Mouse (Mus musculus): ENCODE data around the gene Ube2ql1. TPM values are rescaled to one million over a fixed set of nuclear protein-coding genes. Genes with fewer than 3 reads are reported as not detected.
A peak's percentile ranks its signal among the peaks of the same experiment; 100 is the strongest.

Ube2ql1 gene
- polyA plus RNA-seq (2016; fragmentation: Nextera tagmentation; extraction: Ambion mirVana): 0.54 and 0.70 TPM in 2 replicates

DNA sequence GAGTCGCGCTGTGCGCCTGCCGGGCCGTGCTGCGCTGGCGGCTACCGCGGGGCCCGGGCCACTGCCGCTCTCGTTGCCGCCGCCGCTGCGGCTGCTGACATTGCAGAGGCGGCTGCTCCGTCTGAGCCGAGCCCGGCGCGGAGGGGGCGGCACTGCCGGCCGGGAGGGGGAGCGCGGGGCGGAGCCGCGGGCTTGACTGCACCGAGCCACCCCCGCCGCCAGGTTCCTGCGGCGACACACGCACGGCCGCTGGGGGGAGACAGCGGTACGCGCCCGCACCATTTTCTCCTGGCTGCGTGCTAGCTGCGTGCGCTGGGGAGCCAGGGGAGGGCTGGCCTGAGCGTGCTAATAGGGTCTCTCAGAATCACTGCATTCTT, at the start of gene Ube2ql1:
Gene Ube2ql1, minus strand, starts transcription at position 131 of the 377 bp plus-strand sequence.
- under 1% methylated on average over 31 of the region's 46 CpGs for WGBS
- Histone ChIP-seq H3K4me1 (replicated peaks) (peaks cover 12% of the 10 kb centered on the region), H3K9ac (peak within 1 kb of the TSS; percentile 81), H3K27me3 (replicated peaks) (peaks cover 51% of the 10 kb centered on the region), H3K4me2 (peak within 1 kb of the TSS; percentile 99), H3K36me3 (no peaks in the 10 kb centered on the region), H3K9me3 (replicated peaks) (no peaks in the 10 kb centered on the region), H3K4me3 (peak within 1 kb of the TSS; percentile 66), H3K27ac (ENCODE audit: poor library complexity, severe bottlenecking) (no peak within 1 kb of the TSS)
- ATAC-seq (ENCODE audit: insufficient number of reproducible peaks, low FRiP score): peak; percentile 90

DNA sequence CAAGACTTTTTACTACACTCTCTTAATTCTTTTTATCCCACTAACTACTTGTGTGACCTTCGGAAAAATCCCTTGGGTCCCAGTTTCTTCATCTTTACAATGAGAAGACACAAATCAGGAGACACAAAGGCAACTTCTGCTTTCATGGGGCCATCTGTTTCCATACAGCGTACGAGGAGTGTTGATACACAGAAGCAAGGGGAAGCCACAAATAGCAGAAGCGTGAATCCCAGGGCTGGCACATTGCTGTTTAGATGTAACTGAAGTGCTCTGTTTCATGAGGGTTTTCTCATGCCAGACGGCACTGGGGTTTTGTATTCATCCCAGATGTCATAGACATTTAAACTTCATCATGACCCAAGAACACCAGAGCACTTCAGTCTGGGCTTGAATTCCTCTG, 49.0 kb upstream of the Ube2ql1 start:
- Histone ChIP-seq H3K4me3 (no peak overlapping the region), H3K27ac (ENCODE audit: poor library complexity, severe bottlenecking) (no peak overlapping the region), H3K36me3 (no peaks in the 10 kb centered on the region), H3K4me1 (replicated peaks) (no peaks in the 10 kb centered on the region), H3K4me2 (no peak overlapping the region), H3K27me3 (replicated peaks) (no peaks in the 10 kb centered on the region), H3K9me3 (replicated peaks) (no peaks in the 10 kb centered on the region), H3K9ac (no peak overlapping the region)
- no peak for ATAC-seq (ENCODE audit: insufficient number of reproducible peaks, low FRiP score)
- WGBS: 73% methylated on average over 5 of the region's 5 CpGs

DNA sequence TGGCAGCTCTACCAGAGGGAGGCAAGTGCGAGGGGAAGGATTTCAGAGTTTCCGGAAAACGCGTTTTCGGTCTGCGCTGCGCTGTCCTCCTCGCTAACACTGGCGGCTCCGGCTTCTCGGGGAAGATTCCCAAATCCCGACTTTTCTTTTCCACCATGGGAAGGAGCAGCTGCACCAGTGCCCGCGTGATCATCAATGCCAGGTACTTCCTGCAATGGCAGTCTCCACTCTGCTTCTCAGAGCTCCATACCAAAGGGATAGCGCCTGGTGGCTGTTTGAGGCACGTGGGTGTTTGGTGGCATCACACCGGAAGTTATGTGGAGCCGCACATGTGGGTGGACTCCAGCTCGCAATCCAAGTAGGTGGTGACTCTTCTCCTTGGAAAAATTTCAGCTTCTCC, 38.5 kb upstream of the Ube2ql1 start:
- H3K4me1 ChIP-seq (replicated peaks): no peaks in the 10 kb centered on the region
- no peak overlapping the region for H3K4me3 ChIP-seq
- no peak for ATAC-seq (ENCODE audit: insufficient number of reproducible peaks, low FRiP score)
- no peaks in the 10 kb centered on the region for H3K9me3 ChIP-seq (replicated peaks)
- WGBS: 79% methylated on average over 19 of the region's 19 CpGs
- no peaks in the 10 kb centered on the region for H3K36me3 ChIP-seq
- no peaks in the 10 kb centered on the region for H3K27me3 ChIP-seq (replicated peaks)
- H3K9ac ChIP-seq: no peak overlapping the region
- H3K27ac ChIP-seq (ENCODE audit: poor library complexity, severe bottlenecking): no peak overlapping the region
- H3K4me2 ChIP-seq: no peak overlapping the region

DNA sequence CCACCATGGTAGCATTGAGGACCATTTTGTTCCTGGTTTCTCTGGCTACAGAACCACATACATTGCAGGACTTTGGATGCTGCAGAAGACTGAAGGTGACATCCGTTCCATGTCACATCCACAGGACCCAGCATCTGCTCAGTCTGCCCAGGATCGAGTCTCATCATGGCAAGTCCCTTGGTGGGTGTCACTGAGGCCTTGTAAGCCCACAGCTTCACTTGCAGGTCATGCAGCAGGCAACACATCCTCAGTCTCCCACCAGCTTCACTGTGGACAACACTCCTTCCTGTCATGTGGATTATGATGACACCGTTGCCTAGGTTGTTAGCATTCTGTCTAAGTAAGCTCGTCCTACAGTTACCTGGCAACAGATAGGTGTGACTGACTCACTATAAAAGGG, 32.7 kb upstream of the Ube2ql1 start:
- Histone ChIP-seq H3K36me3 (no peaks in the 10 kb centered on the region), H3K4me3 (no peak overlapping the region), H3K27me3 (replicated peaks) (no peaks in the 10 kb centered on the region), H3K4me2 (no peak overlapping the region), H3K9me3 (replicated peaks) (peaks cover 6% of the 10 kb centered on the region; the same call in 1 of the 2 replicates), H3K4me1 (replicated peaks) (no peaks in the 10 kb centered on the region), H3K27ac (ENCODE audit: poor library complexity, severe bottlenecking) (no peak overlapping the region), H3K9ac (no peak overlapping the region)
- WGBS: 76% methylated on average over 4 of the region's 4 CpGs
- no peak for ATAC-seq (ENCODE audit: insufficient number of reproducible peaks, low FRiP score)

DNA sequence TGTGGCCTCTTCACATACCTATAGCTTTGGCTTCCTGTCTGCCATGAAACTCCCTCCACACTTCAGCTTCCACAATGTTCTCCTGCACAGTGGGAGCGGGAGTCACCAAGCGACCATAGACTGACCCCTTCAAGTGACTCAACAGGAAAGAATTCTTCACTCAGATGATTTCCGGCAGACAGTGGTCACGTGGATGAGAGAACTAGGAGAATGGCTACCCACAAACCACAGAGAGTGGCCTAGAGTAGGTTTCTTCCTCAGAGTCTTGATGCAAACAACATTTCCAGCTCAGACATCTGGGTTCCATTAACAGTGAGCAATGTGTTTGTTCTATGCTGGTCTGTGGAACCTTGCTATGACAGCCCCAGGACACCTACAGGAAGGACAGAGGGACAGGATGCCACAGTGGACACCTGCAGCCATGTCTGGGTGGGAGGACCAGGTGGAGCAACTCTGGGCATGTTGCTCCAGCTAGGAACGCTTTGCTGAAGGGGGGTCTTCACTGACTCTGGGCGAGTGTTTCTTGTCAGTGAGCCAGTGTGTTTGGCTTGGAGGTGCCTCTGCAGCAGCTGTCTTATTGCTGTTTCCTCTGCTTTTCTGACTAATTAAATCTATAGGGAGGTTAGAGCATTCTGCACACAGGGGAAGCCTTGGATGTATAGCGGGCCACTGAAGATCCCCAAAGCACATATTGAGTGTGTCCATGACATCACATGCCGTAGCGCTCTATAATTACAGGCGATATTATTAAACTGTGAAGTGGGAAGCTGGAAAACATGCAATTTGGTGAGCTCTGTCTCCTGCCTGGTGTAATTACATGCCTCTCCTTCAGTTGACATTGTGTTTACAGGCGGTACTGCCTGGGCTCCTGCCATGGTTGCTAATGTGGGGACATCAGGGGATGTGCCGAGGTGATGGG, 31.1 kb upstream of the Ube2ql1 start:
- Histone ChIP-seq H3K9me3 (replicated peaks) (peaks cover 6% of the 10 kb centered on the region; the same call in 1 of the 2 replicates), H3K4me1 (replicated peaks) (no peaks in the 10 kb centered on the region), H3K9ac (no peak overlapping the region), H3K27ac (ENCODE audit: poor library complexity, severe bottlenecking) (no peak overlapping the region), H3K4me3 (no peak overlapping the region), H3K36me3 (no peaks in the 10 kb centered on the region), H3K4me2 (no peak overlapping the region), H3K27me3 (replicated peaks) (no peaks in the 10 kb centered on the region)
- no peak for ATAC-seq (ENCODE audit: insufficient number of reproducible peaks, low FRiP score)
- 72% methylated on average over 12 of the region's 12 CpGs for WGBS

DNA sequence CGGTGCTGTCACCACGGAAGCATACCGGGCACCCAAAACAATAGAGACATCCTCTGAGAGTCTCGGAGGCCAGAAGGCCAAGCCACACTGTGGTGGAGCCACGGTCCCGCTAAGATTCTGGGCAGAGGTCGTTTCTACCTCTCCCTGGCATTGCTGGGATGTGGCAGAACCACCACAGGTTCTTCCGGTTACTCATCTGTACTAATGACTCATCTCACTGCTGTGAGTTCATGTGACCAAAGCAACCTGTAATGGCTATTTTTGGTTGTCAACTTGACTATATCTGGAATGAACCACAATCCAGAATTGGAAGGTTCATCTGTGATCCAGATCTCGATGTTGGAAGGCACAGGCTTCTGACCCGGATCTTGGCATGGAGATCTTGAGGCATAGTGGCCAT, 28.5 kb upstream of the Ube2ql1 start:
- Histone ChIP-seq H3K27ac (ENCODE audit: poor library complexity, severe bottlenecking) (no peak overlapping the region), H3K4me1 (replicated peaks) (no peaks in the 10 kb centered on the region), H3K4me2 (no peak overlapping the region), H3K4me3 (no peak overlapping the region), H3K36me3 (no peaks in the 10 kb centered on the region), H3K27me3 (replicated peaks) (no peaks in the 10 kb centered on the region), H3K9me3 (replicated peaks) (peaks cover 6% of the 10 kb centered on the region; the same call in 1 of the 2 replicates), H3K9ac (no peak overlapping the region)
- WGBS: 85% methylated on average over 10 of the region's 10 CpGs
- no peak for ATAC-seq (ENCODE audit: insufficient number of reproducible peaks, low FRiP score)

DNA sequence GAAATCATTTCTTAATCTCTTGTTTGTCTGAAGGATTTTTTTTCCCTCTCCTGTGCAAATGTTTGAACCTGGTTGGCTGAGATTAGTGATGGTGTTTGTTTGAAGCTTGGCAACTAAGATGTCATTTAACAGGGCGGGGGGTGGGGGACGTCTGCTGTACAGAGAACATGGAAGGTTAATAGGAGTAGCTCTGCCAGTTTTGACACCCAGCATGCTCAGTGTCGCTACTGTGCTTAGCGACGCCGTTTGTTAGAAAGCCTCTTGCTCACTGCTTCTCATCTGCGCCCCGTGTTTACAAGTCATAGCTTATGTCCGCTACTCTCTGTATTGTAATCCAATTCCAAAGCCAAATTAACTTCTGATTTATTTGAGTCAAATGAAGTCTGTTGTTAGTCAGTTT, 25.0 kb upstream of the Ube2ql1 start:
- no peaks in the 10 kb centered on the region for H3K27me3 ChIP-seq (replicated peaks)
- WGBS: 81% methylated on average over 9 of the region's 9 CpGs
- H3K4me1 ChIP-seq (replicated peaks): no peaks in the 10 kb centered on the region
- no peak overlapping the region for H3K27ac ChIP-seq (ENCODE audit: poor library complexity, severe bottlenecking)
- H3K4me2 ChIP-seq: no peak overlapping the region
- ATAC-seq (ENCODE audit: insufficient number of reproducible peaks, low FRiP score): no peak
- no peak overlapping the region for H3K4me3 ChIP-seq
- peaks cover 6% of the 10 kb centered on the region; the same call in 1 of the 2 replicates for H3K9me3 ChIP-seq (replicated peaks)
- H3K36me3 ChIP-seq: no peaks in the 10 kb centered on the region
- H3K9ac ChIP-seq: no peak overlapping the region

DNA sequence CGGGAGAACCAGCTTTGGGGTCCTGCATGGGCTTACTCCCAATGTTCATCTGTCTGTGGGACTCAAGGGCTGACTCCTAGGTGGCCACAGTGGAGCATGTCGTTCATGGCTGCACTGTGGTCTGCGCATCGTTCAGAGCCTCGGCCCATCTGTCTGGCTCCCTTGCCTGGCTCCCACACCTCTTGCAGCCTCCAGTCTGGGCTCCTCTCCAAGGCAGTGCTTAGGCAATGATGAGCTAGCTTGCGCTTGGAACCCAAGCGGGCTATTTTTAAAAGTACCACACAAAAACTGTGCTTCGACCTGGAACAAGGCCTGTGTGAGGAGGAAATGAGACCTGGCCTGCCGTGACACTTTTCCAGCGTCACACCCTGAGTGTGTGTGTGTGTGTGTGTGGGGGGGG, 21.7 kb upstream of the Ube2ql1 start:
- 75% methylated on average over 10 of the region's 10 CpGs for WGBS
- Histone ChIP-seq H3K4me2 (no peak overlapping the region), H3K4me3 (no peak overlapping the region), H3K27me3 (replicated peaks) (no peaks in the 10 kb centered on the region), H3K9me3 (replicated peaks) (peaks cover 4% of the 10 kb centered on the region; the same call in 1 of the 2 replicates), H3K27ac (ENCODE audit: poor library complexity, severe bottlenecking) (no peak overlapping the region), H3K9ac (no peak overlapping the region), H3K4me1 (replicated peaks) (no peaks in the 10 kb centered on the region), H3K36me3 (no peaks in the 10 kb centered on the region)
- ATAC-seq (ENCODE audit: insufficient number of reproducible peaks, low FRiP score): no peak

DNA sequence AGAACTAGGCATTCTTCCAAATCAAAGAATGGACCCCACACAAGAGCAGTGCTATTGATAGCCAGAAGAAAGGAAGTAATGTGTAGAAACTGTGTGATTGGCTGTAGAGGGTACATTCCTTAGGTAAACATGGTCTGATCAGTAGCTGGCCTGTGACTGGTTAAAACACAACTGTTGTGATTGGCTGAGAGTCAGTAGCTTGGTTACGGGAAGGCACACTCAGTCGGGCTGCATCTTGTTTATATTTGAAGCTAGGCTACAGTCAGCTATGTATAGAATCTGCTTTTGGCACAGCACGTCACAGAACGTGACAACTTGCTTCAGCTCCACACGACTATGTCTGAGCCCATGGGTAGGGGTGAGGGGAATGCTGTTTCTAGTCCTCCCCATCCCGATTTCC, 19.3 kb upstream of the Ube2ql1 start:
- H3K27me3 ChIP-seq (replicated peaks): 0 out of 2 replicates have a peak, but pooled peaks cover 3% of the 10 kb centered on the region
- 64% methylated on average over 6 of the region's 6 CpGs for WGBS
- no peak overlapping the region for H3K9ac ChIP-seq
- no peaks in the 10 kb centered on the region for H3K4me1 ChIP-seq (replicated peaks)
- ATAC-seq (ENCODE audit: insufficient number of reproducible peaks, low FRiP score): no peak
- no peak overlapping the region for H3K4me2 ChIP-seq
- H3K36me3 ChIP-seq: no peaks in the 10 kb centered on the region
- H3K4me3 ChIP-seq: no peak overlapping the region
- peaks cover 4% of the 10 kb centered on the region; the same call in 1 of the 2 replicates for H3K9me3 ChIP-seq (replicated peaks)
- no peak overlapping the region for H3K27ac ChIP-seq (ENCODE audit: poor library complexity, severe bottlenecking)

DNA sequence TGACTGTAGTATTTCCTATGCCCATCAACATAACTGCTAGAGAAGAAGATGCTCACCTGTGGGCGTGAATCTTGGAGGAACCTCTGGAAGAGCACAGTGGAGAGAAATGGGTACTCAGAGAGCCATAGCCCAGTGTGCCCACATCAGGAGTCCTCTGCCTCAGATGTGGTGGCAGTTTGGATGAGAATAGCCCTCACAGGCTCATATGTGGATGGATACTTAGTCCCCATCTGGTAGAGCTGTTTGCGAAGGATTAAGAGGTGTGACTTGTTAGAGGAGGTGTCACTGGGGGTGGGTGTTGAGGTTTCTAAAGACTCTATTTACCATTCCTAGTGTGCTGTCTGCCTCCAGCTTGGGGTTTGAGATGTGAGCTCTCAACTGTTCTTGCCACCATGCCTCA, 13.2 kb upstream of the Ube2ql1 start:
- 79% methylated on average over 2 of the region's 2 CpGs for WGBS
- H3K4me2 ChIP-seq: no peak overlapping the region
- peaks cover 6% of the 10 kb centered on the region; the same call in 1 of the 2 replicates for H3K4me1 ChIP-seq (replicated peaks)
- H3K4me3 ChIP-seq: no peak overlapping the region
- no peak for ATAC-seq (ENCODE audit: insufficient number of reproducible peaks, low FRiP score)
- H3K36me3 ChIP-seq: no peaks in the 10 kb centered on the region
- H3K9me3 ChIP-seq (replicated peaks): no peaks in the 10 kb centered on the region
- H3K27ac ChIP-seq (ENCODE audit: poor library complexity, severe bottlenecking): no peak overlapping the region
- H3K27me3 ChIP-seq (replicated peaks): 0 out of 2 replicates have a peak, but pooled peaks cover 3% of the 10 kb centered on the region
- no peak overlapping the region for H3K9ac ChIP-seq

DNA sequence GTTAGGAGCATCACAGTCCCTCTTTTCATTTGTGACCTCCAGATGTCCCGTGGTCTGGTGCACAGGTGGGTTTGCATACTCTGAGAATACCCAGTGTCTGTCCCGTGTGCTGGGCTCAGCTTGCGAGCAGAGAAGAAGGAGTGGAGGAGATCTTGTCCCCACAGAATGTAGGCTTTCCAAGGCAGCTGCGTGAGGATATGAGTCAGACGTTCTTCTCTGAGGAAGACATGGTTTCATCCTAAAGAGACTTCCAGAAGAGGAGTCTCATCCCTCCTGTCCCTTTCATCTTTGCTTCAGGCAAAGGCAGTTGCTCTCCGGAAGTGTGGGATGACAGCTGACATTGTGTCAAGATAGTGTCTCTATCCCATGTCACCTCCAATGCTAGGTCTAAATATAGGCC, 11.8 kb upstream of the Ube2ql1 start:
- Histone ChIP-seq H3K9ac (no peak overlapping the region), H3K9me3 (replicated peaks) (no peaks in the 10 kb centered on the region), H3K36me3 (no peaks in the 10 kb centered on the region), H3K4me2 (0 out of 2 replicates have a peak overlapping the region, but pooled peaks have one; percentile 2), H3K4me3 (no peak overlapping the region), H3K4me1 (replicated peaks) (peaks cover 6% of the 10 kb centered on the region; the same call in 1 of the 2 replicates), H3K27me3 (replicated peaks) (0 out of 2 replicates have a peak, but pooled peaks cover 3% of the 10 kb centered on the region), H3K27ac (ENCODE audit: poor library complexity, severe bottlenecking) (no peak overlapping the region)
- WGBS: 57% methylated on average over 6 of the region's 6 CpGs
- ATAC-seq (ENCODE audit: insufficient number of reproducible peaks, low FRiP score): no peak
